Mouse (Mus musculus): ENCODE data around the gene C5ar1.

The C5ar1 gene

DNA sequence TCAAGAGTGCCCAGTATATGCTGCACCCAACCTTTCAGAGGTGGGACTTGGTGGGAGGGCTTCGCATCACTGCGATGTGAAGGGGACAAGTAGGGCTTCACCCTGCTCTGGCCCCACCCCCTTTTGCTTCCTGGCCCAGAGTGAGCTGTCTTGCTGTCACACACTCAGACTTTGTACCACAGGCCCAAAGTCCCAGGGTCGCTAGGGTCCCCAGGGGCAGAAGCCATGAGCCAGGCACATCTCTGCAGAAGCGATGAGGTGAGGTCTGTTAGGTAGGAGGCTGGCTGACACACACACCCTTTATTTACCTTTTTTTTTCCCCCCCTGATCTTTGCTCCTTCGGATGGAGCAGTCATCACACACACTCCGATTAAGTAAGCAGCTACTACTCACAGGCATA lies 46.1 kb downstream of the C5ar1 start:
- no peak for DNase-seq

DNA sequence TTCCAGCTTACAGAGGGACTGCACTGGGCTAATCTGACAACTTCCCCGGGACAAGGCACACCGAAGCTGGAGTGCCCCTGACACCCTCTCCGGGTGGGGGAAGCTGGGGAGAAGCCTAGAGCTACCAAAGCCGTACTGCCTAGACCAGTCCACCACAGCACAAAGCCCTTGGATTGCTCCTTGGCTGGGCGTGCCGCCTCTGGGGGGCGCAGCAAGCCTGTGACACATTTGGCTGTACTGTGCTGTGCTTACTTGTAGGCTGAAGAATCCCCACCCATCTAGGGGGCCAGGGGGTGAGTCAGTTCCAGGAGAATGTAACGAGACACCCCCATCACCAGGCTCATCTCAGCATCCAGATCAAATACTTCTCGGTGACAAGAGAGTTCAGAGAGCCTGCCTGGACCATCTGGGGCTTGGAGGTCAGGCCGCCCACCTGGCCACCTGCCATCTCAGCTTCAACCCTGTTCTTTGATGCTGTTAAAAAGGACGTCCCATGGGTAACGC lies 48.4 kb downstream of the C5ar1 start:
- DNase-seq: peak; percentile 38 to 46

DNA sequence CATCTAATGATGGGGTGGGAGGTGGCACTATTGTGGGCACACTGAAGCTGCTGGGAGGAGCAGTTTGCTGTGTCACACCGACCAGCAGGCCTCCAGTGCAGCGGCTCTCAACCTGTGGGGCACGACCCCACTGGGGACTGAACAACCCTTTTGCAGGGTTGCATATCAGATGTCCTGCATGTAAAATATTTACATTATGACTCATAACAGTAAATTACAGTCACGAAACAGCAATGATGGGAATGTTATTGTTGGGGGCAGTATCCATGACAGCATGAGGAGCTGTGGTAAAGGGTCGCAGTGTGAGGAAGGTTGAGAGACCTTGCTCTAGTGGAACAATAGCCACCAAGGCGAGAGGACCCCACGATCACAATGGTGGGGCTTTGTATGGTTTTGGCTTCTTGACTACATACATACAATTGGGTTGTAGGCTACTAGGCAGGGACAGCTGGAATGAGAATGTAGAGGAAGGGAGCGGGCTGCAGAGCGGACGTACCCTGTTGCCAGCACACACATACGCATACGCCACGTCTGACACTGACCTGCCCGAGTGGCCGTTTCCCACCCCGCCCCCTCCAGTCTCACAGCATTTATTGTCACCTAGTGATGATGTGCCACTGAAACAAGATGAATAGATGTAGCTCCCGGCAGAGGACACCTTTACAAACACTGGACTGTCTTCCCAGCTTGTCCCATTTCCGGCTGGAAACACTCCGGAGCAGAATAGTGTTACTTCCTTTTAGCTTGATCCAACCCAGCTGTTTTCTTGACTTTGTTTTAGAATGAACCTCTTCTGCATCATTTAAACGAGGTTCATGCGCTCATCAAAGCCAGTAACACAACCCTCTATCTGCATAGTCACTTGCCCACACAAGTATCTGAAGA lies 50.3 kb downstream of the C5ar1 start:
- peak in 1 of 2 experiments; percentile 40 for DNase-seq

DNA sequence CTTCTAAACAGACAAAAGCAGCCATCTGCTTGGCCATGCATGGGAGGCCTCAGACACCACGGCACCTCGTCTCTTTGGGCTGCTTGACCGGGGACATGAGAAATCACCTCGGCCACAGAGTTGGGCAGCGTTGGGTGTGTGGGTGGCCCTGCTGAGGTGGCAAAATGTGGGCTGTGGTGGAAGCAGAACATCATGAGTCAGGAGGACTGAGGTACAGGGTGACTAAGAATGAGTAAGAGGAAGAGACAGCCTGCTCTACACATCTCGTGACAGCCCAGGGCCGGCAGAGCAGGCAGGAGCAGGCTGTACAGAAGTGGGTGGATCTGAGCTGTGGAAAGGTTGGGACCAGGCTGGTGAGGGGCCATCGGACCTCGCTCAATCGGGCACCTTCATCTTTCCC lies 51.8 kb downstream of the C5ar1 start:
- DNase-seq: peak; percentile 59

DNA sequence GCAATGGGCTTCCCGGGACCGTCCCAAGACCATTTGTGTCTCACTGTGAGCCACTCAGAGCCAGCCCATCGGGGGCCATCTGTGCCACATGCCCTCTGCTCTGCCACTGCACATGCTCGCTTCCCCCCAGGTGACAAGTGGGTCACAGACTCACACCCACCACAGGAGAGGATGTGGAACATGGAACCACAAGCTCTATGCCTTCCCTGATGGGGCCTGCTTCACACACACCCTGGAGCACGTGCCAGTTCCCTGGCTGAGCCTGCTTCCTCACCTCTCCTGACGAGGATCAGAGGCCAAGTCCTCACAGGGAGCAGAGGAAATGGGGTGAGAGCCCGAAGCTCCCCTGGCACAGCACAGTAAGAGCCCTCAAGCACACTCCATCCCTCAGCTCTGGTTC lies 52.3 kb downstream of the C5ar1 start:
- no peak for DNase-seq

DNA sequence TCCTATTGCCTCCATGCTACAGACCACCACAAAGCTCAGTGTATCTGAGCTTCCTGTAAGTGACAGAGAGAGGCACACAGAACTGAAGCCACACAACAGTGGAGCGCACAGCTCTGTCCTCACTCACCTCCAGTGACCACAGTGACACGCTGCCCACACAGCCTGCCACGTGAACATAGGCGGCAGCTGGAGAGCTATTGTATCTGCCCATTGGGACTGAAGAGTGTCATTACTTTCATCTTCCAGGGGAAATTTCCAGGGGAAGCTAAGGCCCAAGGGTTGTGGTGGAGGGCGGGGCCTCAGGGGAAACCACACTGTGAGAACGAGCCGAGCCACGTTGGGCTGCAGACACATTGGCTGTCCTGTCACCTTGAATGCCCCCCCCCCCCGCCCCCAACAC lies 54.5 kb downstream of the C5ar1 start:
- DNase-seq: peak in 1 of 2 experiments; percentile 17

DNA sequence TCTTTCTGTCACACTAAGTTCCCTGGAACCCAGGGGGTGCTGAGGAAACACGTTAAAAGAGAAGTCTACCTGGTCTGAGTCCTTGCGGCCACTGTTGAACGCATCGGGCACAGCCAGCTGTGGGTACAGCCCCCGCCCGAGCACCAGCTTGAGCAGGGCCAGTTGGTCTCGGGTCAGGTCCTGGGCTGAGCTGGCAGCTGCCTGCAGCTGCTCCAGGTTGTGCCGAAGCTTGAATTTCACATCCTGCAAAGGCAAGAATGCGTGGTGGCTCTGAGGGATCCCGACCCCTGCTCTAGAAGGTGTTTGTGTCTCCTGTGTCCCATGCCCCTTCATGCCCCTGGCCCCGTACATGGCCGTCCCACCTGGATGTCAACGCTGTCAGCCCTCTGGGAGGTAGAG lies 55.8 kb downstream of the C5ar1 start:
- no peak for DNase-seq

DNA sequence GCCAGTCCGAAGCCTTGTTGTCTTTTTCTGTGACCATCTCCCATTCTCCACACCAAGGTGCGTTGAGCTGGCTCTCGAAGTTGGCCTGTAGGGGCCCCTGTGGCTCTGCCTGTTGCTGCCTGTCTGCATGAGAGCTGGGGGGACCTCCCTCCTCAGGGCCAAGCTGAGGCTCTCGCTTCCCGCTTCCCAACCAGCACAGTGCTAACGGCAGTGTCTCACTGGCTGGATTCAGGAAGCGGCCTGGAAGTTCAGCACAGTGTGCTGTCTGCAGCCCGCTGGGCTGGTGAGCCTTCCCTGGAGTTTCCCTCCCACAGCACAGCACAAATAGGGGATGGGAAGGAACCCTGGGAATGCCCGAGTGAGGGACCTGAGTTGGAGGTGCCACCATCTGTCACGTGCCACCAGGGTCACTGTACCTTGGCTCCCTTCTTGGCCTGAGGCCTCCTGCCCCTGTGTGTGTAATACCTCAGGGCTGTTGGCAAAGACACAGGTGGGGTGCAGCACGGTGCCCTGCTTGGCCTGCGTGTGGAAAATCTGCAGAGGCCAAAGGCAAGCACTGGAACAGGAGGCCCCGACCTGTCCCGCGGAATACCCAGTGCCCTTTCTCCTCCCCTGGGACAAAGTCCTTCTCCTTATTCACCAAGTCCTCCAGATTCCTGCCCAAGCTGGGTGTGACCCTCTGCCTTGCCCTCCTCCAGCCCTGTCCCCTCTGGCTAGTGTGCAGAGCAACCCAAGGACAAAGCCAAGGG lies 56.4 kb downstream of the C5ar1 start:
- no peak for DNase-seq

DNA sequence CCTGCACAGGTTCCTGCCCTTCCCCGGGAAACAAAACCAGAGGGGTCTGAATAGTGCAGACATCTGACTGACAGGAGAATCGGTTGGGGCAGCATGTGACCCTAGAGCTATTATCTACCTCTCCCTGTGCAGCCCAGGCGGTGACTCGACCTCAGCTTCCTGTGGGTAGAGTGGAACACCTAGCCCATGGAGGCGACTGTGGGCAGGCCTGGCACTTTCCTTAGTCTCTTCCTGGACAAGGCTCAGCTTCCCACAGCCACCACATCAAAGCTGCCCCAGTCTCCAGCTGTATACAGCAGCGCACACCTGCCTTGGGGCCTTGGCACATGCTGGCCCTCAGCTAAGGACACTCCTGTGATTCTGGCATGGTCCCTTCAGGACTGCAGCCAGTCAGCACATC lies 58.2 kb downstream of the C5ar1 start:
- no peak for DNase-seq

DNA sequence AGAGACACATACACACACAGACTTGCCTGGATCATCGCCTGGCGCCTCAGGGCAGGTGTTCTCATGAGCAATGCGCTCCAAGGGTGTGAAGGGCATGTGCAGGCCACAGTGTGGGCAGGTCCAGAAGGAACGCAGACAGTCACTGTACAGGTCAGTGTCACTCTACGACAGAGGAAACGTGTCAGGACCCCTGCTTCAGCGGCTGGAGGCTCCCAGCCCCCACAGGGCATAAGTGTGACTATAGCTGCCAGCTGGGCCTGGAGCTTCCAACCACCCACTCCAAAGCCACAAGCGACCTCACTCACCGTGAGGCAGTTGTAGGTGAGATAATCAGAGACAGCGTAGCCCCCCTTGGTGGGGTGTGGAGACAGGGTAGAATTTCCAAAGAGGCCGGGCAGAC lies 60.8 kb downstream of the C5ar1 start:
- DNase-seq: no peak

DNA sequence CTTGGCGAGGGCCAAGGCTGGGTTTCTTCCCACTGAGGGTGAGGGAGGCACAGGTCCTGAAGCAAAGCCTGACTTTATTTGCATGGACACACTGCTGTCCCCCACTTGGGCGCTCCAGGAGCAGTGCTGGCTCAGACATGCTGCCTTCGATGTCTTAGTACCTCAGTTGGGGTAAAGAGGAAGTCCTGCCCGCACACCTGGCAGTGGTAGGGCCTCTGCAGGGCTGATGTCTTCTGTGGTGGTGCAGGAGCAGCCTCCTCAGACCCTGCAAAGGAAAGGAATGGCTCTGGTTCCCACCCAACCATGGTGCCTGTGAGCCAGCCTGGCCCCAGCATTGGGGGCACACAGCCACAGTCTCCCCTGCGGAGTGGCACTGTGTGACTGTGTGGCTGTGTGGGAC lies 62.2 kb downstream of the C5ar1 start:
- DNase-seq: no peak
